Mouse (Mus musculus) olfactory bulb, adult 2 months (tissue): ENCODE measurements around the gene Camta1.

Experiments
- CTCF ChIP-seq: fragments of 200-500 bp; IDR thresholded peaks from 2 replicates; pipeline ENCODE4 v1.5.1; 2012; ENCODE audit warnings: low read depth, mild to moderate bottlenecking, low read length, moderate library complexity; ENCODE audit not compliant: insufficient read depth
- POLR2A ChIP-seq: fragments of 200-500 bp; IDR thresholded peaks from 2 replicates; pipeline ENCODE4 v1.6.1; 2012; ENCODE audit warnings: mild to moderate bottlenecking, low read depth, low read length, moderate library complexity; ENCODE audit not compliant: insufficient read depth

- TF ChIP-seq CTCF, result no peak
- no peak for TF ChIP-seq POLR2A
These were observed 648.2 kb downstream of the Camta1 start for GRCm38 (mm10) chr4:151213475-151213874.
